Mouse (Mus musculus): ENCODE results near the gene Atp6v0a2.

Gene Atp6v0a2

GRCm38 (mm10) chr5:124724997-124725396 is 96.6 kb downstream of the Atp6v0a2 start, which contains the start of gene Dnah10:
Dnah10 (plus strand) TSS chr5:124725085.
- H3K27me3 ChIP-seq (ENCODE audit: control insufficient read depth, insufficient read depth, low read length, poor library complexity, severe bottlenecking): peaks cover 2% of the 10 kb centered on the region
- DNase-seq (ENCODE audit: low read depth, low spot score): no peak
- peaks cover 4% of the 10 kb centered on the region; the same call in 1 of the 2 replicates for H3K36me3 ChIP-seq (ENCODE audit: control insufficient read depth, insufficient read depth, low read length, poor library complexity, severe bottlenecking)

GRCm38 (mm10) chr5:124729662-124730206 is 101.4 kb downstream of the Atp6v0a2 start:
- Histone ChIP-seq H3K36me3 (ENCODE audit: control insufficient read depth, insufficient read depth, low read length, poor library complexity, severe bottlenecking) (no peaks in the 10 kb centered on the region), H3K27me3 (ENCODE audit: control insufficient read depth, insufficient read depth, low read length, poor library complexity, severe bottlenecking) (peaks cover 3% of the 10 kb centered on the region)
- no peak for DNase-seq (ENCODE audit: low read depth, low spot score)

- no peak for DNase-seq (ENCODE audit: low read depth, low spot score)
- H3K27me3 ChIP-seq (ENCODE audit: control insufficient read depth, insufficient read depth, low read length, poor library complexity, severe bottlenecking): peaks cover 3% of the 10 kb centered on the region
- H3K36me3 ChIP-seq (ENCODE audit: control insufficient read depth, insufficient read depth, low read length, poor library complexity, severe bottlenecking): no peaks in the 10 kb centered on the region
These were observed 105.6 kb downstream of the Atp6v0a2 start for GRCm38 (mm10) chr5:124733961-124734360.

GRCm38 (mm10) chr5:124741898-124742599 is 113.7 kb downstream of the Atp6v0a2 start:
- no peak for DNase-seq (ENCODE audit: low read depth, low spot score)
- Histone ChIP-seq H3K36me3 (ENCODE audit: control insufficient read depth, insufficient read depth, low read length, poor library complexity, severe bottlenecking) (no peaks in the 10 kb centered on the region), H3K27me3 (ENCODE audit: control insufficient read depth, insufficient read depth, low read length, poor library complexity, severe bottlenecking) (no peaks in the 10 kb centered on the region)

GRCm38 (mm10) chr5:124743841-124744240 is 115.5 kb downstream of the Atp6v0a2 start:
- Histone ChIP-seq H3K27me3 (ENCODE audit: control insufficient read depth, insufficient read depth, low read length, poor library complexity, severe bottlenecking) (no peaks in the 10 kb centered on the region), H3K36me3 (ENCODE audit: control insufficient read depth, insufficient read depth, low read length, poor library complexity, severe bottlenecking) (no peaks in the 10 kb centered on the region)
- no peak for DNase-seq (ENCODE audit: low read depth, low spot score)

GRCm38 (mm10) chr5:124746220-124746619 is 117.8 kb downstream of the Atp6v0a2 start:
- no peaks in the 10 kb centered on the region for H3K27me3 ChIP-seq (ENCODE audit: control insufficient read depth, insufficient read depth, low read length, poor library complexity, severe bottlenecking)

GRCm38 (mm10) chr5:124748296-124748695 is 119.9 kb downstream of the Atp6v0a2 start:
- no peaks in the 10 kb centered on the region for H3K27me3 ChIP-seq (ENCODE audit: control insufficient read depth, insufficient read depth, low read length, poor library complexity, severe bottlenecking)
- no peak for DNase-seq (ENCODE audit: low read depth, low spot score)
- no peaks in the 10 kb centered on the region for H3K36me3 ChIP-seq (ENCODE audit: control insufficient read depth, insufficient read depth, low read length, poor library complexity, severe bottlenecking)

More at GRCm38 (mm10) chr5:124746220-124746619, 117.8 kb downstream of the Atp6v0a2 start:
- H3K36me3 ChIP-seq (ENCODE audit: control insufficient read depth, insufficient read depth, low read length, poor library complexity, severe bottlenecking): no peaks in the 10 kb centered on the region
- DNase-seq (ENCODE audit: low read depth, low spot score): no peak

- no peak for DNase-seq (ENCODE audit: low read depth, low spot score)
- Histone ChIP-seq H3K27me3 (ENCODE audit: control insufficient read depth, insufficient read depth, low read length, poor library complexity, severe bottlenecking) (no peaks in the 10 kb centered on the region), H3K36me3 (ENCODE audit: control insufficient read depth, insufficient read depth, low read length, poor library complexity, severe bottlenecking) (no peaks in the 10 kb centered on the region)
These were observed 123.3 kb downstream of the Atp6v0a2 start for GRCm38 (mm10) chr5:124751656-124752055.

GRCm38 (mm10) chr5:124761011-124761410 is 132.6 kb downstream of the Atp6v0a2 start:
- Histone ChIP-seq H3K27me3 (ENCODE audit: control insufficient read depth, insufficient read depth, low read length, poor library complexity, severe bottlenecking) (no peaks in the 10 kb centered on the region), H3K36me3 (ENCODE audit: control insufficient read depth, insufficient read depth, low read length, poor library complexity, severe bottlenecking) (no peaks in the 10 kb centered on the region)
- no peak for DNase-seq (ENCODE audit: low read depth, low spot score)

- DNase-seq (ENCODE audit: low read depth, low spot score): peak; percentile 17
- no peaks in the 10 kb centered on the region for H3K36me3 ChIP-seq (ENCODE audit: control insufficient read depth, insufficient read depth, low read length, poor library complexity, severe bottlenecking)
- H3K27me3 ChIP-seq (ENCODE audit: control insufficient read depth, insufficient read depth, low read length, poor library complexity, severe bottlenecking): no peaks in the 10 kb centered on the region
These were observed 133.4 kb downstream of the Atp6v0a2 start for GRCm38 (mm10) chr5:124761787-124762186.

All from splenic B cell, adult 2 months (primary cell).